Mouse (Mus musculus) neural tube, embryonic 12.5 days (tissue): Measurements from ENCODE around the gene Cd200r4. TPM values are rescaled to one million over a fixed set of nuclear protein-coding genes. Genes with fewer than 3 reads are reported as not detected.
"Not testable (repeated sequence)": the region's sequence is repeated elsewhere in the genome, so short reads cannot be mapped to it uniquely, and the experiment has no call there.

Experiments
- ATAC-seq: fragments of 200-750 bp; cut with Nextera tagmentation; 2 replicates; pipeline ENCODE4 v1.8.0; 2017; ENCODE audit warnings: low read depth, mild to moderate bottlenecking, moderate TSS enrichment, moderate library complexity; ENCODE audit not compliant: low FRiP score
- H3K27ac ChIP-seq: fragments of 300-500 bp; sonication (generic); 2 replicates; pipeline ENCODE4 v1.5.1; 2016
- H3K27me3 ChIP-seq: fragments of 300-500 bp; sonication (generic); replicated peaks from 2 replicates; pipeline ENCODE4 v1.6.1; 2016; ENCODE audit warnings: mild to moderate bottlenecking
- H3K36me3 ChIP-seq: fragments of 300-500 bp; sonication (generic); 2 replicates; pipeline ENCODE4 v1.6.1; 2016; ENCODE audit warnings: mild to moderate bottlenecking
- H3K4me1 ChIP-seq: fragments of 300-500 bp; sonication (generic); 2 replicates; pipeline ENCODE4 v1.6.1; 2016
- H3K4me2 ChIP-seq: fragments of 300-500 bp; sonication (generic); replicated peaks from 2 replicates; pipeline ENCODE4 v1.6.1; 2016; ENCODE audit warnings: mild to moderate bottlenecking
- H3K4me3 ChIP-seq: fragments of 300-500 bp; sonication (generic); 2 replicates; pipeline ENCODE4 v1.5.1; 2016
- H3K9ac ChIP-seq: fragments of 300-500 bp; sonication (generic); 2 replicates; pipeline ENCODE4 v1.6.1; 2016; ENCODE audit warnings: mild to moderate bottlenecking
- H3K9me3 ChIP-seq: fragments of 300-500 bp; sonication (generic); 2 replicates; pipeline ENCODE4 v1.6.1; 2016; ENCODE audit warnings: mild to moderate bottlenecking
- WGBS: fragments of 180-500 bp; shearing (Covaris S2); methylation state at CpG from one replicate; pipeline ENCODE4 v1.1.7; 2016; 5-methylcytosine and 5-hydroxymethylcytosine counted together
- polyA plus RNA-seq: library from polyadenylated mRNA; unstranded; fragments of >200 nt; fragmentation: Nextera tagmentation; extraction: Ambion mirVana; gene quantifications from 2 replicates; pipeline ENCODE4 v1.2.1, GENCODE M21; 2016

Gene Cd200r4
- polyA plus RNA-seq, 1 experiment from 2014 or later = 0.18 TPM

DNA sequence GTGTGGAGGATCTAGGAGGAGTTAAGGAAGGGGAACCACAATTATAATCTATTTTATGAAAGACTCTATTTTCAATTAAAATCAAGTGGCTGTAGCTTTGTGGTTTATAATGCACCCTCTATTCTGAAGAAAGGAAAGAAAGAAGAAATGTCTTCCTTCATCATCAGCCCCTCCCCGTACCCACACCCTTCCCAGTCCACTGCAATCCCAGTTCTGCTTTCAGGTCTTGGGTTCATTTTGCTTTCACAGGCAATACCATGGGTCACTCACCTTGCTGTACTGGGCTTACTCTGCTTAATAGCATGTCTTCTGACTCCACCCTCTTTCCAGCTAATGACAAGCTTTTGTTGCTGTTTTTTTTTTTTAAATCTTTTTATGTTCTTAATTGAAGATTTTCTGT lies 24.6 kb upstream of the Cd200r4 start:
- no peaks in the 10 kb centered on the region for H3K9me3 ChIP-seq
- WGBS = 90% methylated on average over 1 of the region's 1 CpGs
- no peak overlapping the region for H3K27ac ChIP-seq
- no peaks in the 10 kb centered on the region for H3K4me1 ChIP-seq
- no peak for ATAC-seq
- no peak overlapping the region for H3K9ac ChIP-seq
- H3K4me2 ChIP-seq = no peak overlapping the region
- no peak overlapping the region for H3K4me3 ChIP-seq
- H3K27me3 ChIP-seq = no peaks in the 10 kb centered on the region
- H3K36me3 ChIP-seq = no peaks in the 10 kb centered on the region

DNA sequence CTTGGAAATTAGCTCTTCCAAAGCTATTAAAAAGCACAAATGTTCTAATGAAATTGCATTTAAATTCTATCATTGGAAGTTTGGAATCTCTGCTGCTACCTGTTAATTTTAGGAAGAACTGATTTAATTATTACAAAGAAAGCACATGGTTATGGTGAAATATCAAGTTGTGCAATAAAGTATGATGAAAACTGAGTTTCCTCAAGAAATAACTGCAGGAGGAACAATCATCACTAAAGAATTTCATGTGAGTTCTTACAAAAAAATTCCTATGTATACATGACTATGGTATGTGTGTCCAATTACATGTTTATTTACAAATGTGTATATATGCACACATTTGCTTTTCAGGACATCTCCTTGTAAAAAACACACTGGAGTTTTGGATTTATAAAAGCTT lies 17.1 kb upstream of the Cd200r4 start:
- H3K9me3 ChIP-seq = no peaks in the 10 kb centered on the region
- H3K27ac ChIP-seq = no peak overlapping the region
- no peak for ATAC-seq
- H3K9ac ChIP-seq = no peak overlapping the region
- H3K4me3 ChIP-seq = no peak overlapping the region
- H3K4me2 ChIP-seq = no peak overlapping the region
- H3K36me3 ChIP-seq = no peaks in the 10 kb centered on the region
- no peaks in the 10 kb centered on the region for H3K27me3 ChIP-seq
- no peaks in the 10 kb centered on the region for H3K4me1 ChIP-seq

DNA sequence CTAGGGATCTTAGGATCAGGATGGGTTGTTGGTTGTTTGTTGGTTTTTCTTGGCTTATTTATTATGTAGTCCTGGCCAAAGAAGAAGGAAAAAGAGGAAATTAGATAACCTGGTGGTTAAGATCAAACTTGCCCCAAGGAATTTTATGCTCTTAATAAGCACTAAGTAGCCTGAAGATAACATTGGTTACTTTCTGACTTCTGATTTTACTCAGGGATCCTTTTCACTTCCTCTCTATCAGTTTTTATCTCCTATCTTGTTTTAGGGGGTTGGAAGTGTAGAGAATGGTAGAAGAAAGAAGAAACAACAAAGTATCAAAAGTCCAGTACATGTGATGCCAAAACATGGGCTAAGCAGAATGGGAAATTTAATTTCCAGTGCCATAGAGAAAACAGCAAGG lies 5.6 kb upstream of the Cd200r4 start:
- Histone ChIP-seq H3K27ac (no peak overlapping the region), H3K9me3 (no peaks in the 10 kb centered on the region), H3K4me3 (no peak overlapping the region), H3K27me3 (no peaks in the 10 kb centered on the region), H3K9ac (no peak overlapping the region), H3K4me1 (no peaks in the 10 kb centered on the region), H3K4me2 (no peak overlapping the region), H3K36me3 (no peaks in the 10 kb centered on the region)
- no peak for ATAC-seq

DNA sequence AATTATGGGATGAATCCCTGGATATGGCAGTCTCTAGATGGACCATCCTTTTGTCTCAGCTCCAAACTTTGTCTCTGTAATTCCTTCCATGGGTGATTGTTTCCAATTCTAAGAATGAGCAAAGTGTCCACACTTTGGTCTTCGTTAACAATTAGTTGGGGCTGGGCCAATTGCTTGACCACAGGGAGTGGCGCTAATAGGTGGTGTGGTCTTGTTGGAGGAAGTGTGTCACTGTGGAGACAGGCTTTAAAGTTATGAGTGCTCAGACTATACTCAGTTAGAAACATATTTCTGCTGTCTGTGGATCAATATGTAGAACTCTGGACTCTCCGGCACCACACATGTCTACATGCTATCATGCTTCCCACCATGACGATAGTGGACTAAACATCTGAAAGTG lies 1.3 kb upstream of the Cd200r4 start:
- H3K9me3 ChIP-seq, ATAC-seq: not testable (repeated sequence)

DNA sequence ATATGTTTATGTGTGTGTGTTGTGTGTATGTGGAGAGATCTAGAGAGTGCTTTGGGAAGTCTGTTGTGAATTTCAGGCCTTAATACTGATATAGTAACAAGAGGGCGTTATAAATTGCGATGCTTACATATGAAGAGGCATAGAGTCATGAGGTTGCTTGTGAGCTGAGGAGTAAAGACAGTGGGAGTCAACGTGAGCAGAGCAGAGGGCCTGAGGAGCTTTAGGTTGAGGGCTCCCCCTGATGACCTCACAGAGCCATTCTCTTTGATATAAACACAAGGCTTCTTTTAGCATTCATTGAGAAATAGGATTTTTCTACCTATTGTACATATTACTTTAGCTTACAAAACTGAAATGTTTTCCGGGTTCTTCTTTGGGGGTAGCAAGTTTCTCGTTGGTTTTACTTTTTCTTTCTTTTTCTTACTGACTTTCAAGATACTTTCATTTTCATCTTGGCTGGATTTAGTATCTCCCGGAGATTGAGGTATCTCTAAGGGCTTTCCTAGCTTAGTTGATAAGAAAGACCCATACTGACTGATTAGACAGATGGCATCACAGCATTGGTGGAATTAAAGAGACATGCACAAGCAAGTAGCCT lies 1.0 kb downstream of the Cd200r4 start:
- H3K27me3 ChIP-seq = no peaks in the 10 kb centered on the region
- H3K4me1 ChIP-seq = no peaks in the 10 kb centered on the region
- H3K4me2 ChIP-seq = no peak overlapping the region
- no peak for ATAC-seq
- H3K27ac ChIP-seq = no peak overlapping the region
- H3K9me3 ChIP-seq = no peaks in the 10 kb centered on the region
- no peak overlapping the region for H3K9ac ChIP-seq
- WGBS = 87% methylated on average over 6 of the region's 6 CpGs
- H3K36me3 ChIP-seq = no peaks in the 10 kb centered on the region
- no peak overlapping the region for H3K4me3 ChIP-seq

More for the DNA sequence above, 1.3 kb upstream of the Cd200r4 start:
- H3K27ac ChIP-seq, H3K4me3 ChIP-seq, H3K4me1 ChIP-seq, H3K4me2 ChIP-seq, H3K27me3 ChIP-seq, H3K36me3 ChIP-seq, H3K9ac ChIP-seq: not testable (repeated sequence)
- WGBS = 94% methylated on average over 4 of the region's 4 CpGs

DNA sequence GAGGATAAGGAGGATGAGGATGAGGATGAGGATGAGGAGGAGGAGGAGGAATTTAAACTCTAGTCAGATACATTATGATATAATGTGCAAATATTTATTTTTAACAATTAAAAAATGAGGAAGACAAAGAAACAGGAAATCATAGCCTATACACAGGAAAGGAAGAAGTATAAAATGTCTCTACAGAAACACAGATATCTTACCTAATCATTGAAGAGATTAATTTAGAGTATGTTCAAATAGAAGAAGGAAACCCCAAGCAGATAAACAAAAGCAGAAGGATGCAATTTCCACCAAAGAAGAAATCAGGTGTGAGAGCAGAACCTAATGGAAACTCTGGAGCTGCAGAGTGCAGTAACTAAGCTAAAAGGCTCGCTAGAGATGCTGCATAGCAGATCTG lies 6.5 kb downstream of the Cd200r4 start:
- no peaks in the 10 kb centered on the region for H3K36me3 ChIP-seq
- no peak overlapping the region for H3K9ac ChIP-seq
- WGBS = 56% methylated on average over 1 of the region's 1 CpGs
- no peak overlapping the region for H3K4me3 ChIP-seq
- no peaks in the 10 kb centered on the region for H3K9me3 ChIP-seq
- ATAC-seq = no peak
- no peaks in the 10 kb centered on the region for H3K27me3 ChIP-seq
- no peak overlapping the region for H3K4me2 ChIP-seq
- no peak overlapping the region for H3K27ac ChIP-seq
- no peaks in the 10 kb centered on the region for H3K4me1 ChIP-seq

DNA sequence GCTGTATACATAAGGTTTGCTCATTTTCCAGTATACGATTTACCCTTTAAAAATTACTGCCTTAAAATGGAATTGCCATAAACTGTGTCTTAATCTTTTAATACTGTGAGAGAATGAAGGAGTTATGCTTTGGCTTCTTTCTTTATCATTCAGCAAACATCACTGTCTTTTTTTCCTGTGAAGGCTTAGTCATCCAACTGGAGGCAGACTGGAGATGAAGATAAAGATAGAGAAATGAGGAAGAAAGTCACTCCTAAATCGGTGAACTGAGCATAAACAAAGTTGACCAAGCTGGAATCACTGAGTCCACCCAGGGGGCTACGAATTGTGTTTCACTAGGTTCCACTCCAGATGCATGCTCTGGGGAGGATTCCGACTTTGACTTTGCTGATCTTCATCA lies 9.0 kb downstream of the Cd200r4 start:
- Histone ChIP-seq H3K27ac (no peak overlapping the region), H3K9ac (no peak overlapping the region), H3K9me3 (no peaks in the 10 kb centered on the region), H3K36me3 (no peaks in the 10 kb centered on the region), H3K4me2 (no peak overlapping the region), H3K4me3 (no peak overlapping the region), H3K4me1 (no peaks in the 10 kb centered on the region), H3K27me3 (no peaks in the 10 kb centered on the region)
- 83% methylated on average over 4 of the region's 4 CpGs for WGBS
- ATAC-seq = no peak

DNA sequence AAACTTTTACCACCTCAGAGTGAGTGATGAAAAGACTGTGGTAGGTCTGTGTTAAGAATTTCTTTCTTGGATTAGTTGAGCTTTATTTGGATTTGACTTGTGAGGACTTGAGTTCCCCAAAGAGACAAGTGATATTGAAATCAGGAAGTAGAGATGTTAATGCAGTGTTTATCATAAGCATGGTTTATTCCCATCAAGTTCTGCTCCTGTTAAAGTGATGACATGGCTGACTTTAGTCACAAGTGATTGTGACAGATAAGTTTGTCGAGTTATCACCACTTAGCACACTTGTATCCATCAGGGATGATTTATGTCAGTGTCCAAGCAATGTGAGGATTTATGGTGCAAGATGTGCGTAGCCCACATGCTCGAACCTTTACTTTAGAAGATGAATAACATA lies 20.8 kb downstream of the Cd200r4 start:
- no peak overlapping the region for H3K4me2 ChIP-seq
- H3K36me3 ChIP-seq = no peaks in the 10 kb centered on the region
- H3K4me1 ChIP-seq = no peaks in the 10 kb centered on the region
- WGBS = 78% methylated on average over 3 of the region's 3 CpGs
- no peaks in the 10 kb centered on the region for H3K9me3 ChIP-seq
- no peak overlapping the region for H3K27ac ChIP-seq
- no peak overlapping the region for H3K9ac ChIP-seq
- H3K4me3 ChIP-seq = no peak overlapping the region
- H3K27me3 ChIP-seq = no peaks in the 10 kb centered on the region
- no peak for ATAC-seq

DNA sequence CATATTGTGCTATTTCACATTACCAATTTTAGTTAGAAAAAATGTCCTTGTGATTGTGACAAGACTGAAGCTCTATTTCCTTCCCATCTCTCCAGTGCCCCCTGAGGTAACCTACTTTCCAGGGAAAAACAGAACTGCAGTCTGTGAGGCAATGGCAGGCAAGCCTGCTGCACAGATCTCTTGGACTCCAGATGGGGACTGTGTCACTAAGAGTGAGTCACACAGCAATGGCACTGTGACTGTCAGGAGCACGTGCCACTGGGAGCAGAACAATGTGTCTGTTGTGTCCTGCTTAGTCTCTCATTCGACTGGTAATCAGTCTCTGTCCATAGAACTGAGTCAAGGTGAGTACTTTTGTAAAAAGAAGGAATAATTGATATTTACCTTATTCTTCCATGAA lies 21.7 kb downstream of the Cd200r4 start:
- not testable (repeated sequence) for H3K4me3 ChIP-seq, H3K9me3 ChIP-seq, H3K9ac ChIP-seq, H3K4me2 ChIP-seq, H3K27ac ChIP-seq, H3K36me3 ChIP-seq, H3K27me3 ChIP-seq, ATAC-seq, H3K4me1 ChIP-seq
- WGBS = 50% methylated on average over 2 of the region's 2 CpGs

DNA sequence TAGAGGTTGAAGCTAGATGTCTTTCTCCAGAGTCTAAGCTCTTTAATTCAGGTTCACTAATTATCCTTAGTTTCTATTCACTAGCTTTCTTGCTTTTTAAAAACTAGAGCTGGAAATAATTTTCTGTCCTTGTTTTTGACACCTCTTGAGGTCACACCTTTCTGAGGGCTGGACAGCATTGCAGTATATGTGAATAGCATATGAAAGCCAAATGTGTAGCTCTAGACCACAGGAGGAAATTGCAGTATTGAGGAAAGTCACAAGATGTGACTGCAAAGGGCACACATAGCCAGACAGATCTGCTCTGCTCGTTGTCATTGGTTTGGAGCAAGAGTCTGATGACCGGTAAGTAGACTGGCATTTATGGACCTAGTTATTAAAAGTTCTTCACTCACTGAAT lies 55.3 kb downstream of the Cd200r4 start, which contains the start of gene Cd200r2:
Cd200r2 (plus strand) TSS at position 301 of the 400 bp plus-strand sequence.
- H3K4me1 ChIP-seq = no peaks in the 10 kb centered on the region
- no peak for ATAC-seq
- no peaks in the 10 kb centered on the region for H3K36me3 ChIP-seq
- H3K9ac ChIP-seq = no peak within 1 kb of the TSS
- no peak within 1 kb of the TSS for H3K4me2 ChIP-seq
- WGBS = 94% methylated on average over 2 of the region's 2 CpGs
- H3K27me3 ChIP-seq = no peaks in the 10 kb centered on the region
- H3K9me3 ChIP-seq = no peaks in the 10 kb centered on the region
- H3K27ac ChIP-seq = no peak within 1 kb of the TSS
- no peak within 1 kb of the TSS for H3K4me3 ChIP-seq

DNA sequence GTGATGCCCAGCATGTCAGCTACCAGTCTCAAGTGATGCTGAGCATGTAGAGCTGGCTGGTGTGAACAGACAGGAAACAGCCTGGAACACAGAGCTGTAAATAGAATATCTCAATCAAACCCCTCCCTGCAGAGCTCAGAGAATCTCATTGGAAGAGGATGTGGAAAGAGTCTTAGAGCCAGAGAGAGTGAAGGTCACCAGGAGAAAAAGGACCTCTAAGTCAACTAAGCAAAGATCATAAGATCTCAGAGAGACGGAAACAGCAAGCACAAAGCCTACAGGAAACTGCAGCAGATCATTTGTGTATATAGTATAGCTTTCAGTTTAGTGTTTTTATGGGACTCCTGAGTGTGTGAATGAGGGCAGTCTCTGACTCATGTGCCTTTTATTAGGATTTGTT lies 63.6 kb downstream of the Cd200r4 start:
- H3K4me1 ChIP-seq = no peaks in the 10 kb centered on the region
- no peak overlapping the region for H3K4me3 ChIP-seq
- no peaks in the 10 kb centered on the region for H3K9me3 ChIP-seq
- ATAC-seq = no peak
- WGBS = 76% methylated on average over 1 of the region's 1 CpGs
- no peak overlapping the region for H3K4me2 ChIP-seq
- no peaks in the 10 kb centered on the region for H3K36me3 ChIP-seq
- H3K9ac ChIP-seq = no peak overlapping the region
- H3K27me3 ChIP-seq = no peaks in the 10 kb centered on the region
- H3K27ac ChIP-seq = no peak overlapping the region

DNA sequence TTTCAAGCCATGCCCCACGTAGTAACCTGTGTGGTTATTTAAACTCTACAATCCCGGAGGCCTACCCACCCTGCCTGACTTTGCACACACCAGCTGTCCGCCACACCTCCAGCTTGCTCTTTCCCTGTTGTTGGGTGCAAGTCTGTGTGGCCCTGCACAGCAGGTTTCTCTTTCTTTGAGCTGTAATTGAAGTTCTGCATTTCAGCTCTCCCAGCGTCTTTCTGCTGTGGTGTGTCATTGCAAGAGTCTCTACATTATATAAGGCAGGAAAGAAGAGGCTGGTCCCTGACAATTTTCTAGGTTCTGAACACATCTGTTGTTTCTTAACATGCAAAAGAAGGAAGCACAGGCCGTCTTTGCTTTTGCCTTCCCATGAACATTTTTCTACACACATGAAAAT lies 65.1 kb downstream of the Cd200r4 start:
- Histone ChIP-seq H3K27me3 (no peaks in the 10 kb centered on the region), H3K4me3 (no peak overlapping the region), H3K4me1 (no peaks in the 10 kb centered on the region), H3K4me2 (no peak overlapping the region), H3K9me3 (no peaks in the 10 kb centered on the region), H3K9ac (no peak overlapping the region), H3K36me3 (no peaks in the 10 kb centered on the region), H3K27ac (no peak overlapping the region)
- no peak for ATAC-seq
- WGBS = 71% methylated on average over 5 of the region's 5 CpGs

DNA sequence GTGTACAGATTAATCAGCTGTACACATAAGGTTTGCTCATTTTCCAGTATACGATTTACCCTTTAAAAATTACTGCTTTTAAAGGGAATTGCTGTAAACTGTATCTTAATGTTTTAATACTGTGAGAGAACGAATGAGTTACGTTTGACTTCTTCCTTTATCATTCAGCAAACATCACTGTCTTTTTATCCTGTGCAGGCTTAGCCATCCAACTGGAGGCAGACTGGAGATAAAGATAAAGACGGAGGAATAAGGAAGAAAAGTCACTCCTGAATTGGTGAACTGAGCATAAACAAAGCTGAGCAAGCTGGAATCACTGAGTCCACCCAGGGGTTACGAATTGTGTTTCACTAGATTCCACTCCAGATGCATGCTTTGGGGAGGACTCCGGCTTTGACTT lies 66.1 kb downstream of the Cd200r4 start:
- H3K4me2 ChIP-seq = no peak overlapping the region
- no peaks in the 10 kb centered on the region for H3K27me3 ChIP-seq
- WGBS = 88% methylated on average over 6 of the region's 6 CpGs
- no peaks in the 10 kb centered on the region for H3K36me3 ChIP-seq
- H3K4me1 ChIP-seq = no peaks in the 10 kb centered on the region
- no peaks in the 10 kb centered on the region for H3K9me3 ChIP-seq
- no peak overlapping the region for H3K4me3 ChIP-seq
- H3K9ac ChIP-seq = no peak overlapping the region
- H3K27ac ChIP-seq = no peak overlapping the region
- no peak for ATAC-seq
